ENCODE assay signal across 15 mouse cellular contexts in the genomic region with DNA sequence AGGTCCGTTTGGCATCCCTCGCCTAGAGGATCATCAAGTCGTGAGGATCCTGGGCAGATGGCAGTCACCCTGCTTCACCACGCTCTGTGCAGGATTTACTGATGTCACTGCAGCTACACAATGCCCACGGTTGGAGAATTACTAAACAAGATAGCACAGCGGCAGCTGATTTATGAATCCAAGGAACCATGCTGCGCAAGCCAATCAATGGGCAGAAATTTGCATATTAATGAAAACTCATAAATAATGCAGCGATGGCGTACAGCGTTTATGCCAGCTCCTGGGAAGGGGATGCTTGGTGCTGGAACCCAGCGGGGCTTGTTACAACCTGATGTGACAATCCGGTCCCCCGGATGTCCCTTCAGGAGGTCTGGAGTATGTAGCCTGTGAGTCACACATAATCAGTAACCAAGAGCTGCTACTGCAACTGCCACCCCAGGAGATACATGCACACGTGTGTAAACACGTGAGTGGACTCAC. TPM values are rescaled to one million over a fixed set of nuclear protein-coding genes. Genes with fewer than 3 reads are reported as not detected.
DNase-seq lines count a peak whose midpoint lies in the region; ATAC-seq and TF ChIP-seq lines count a peak whose summit lies in the region.
"Had no signal": no experiment of that assay in that cellular context is flagged by ENCODE, and none has a peak within 500 bp of the region (broad histone marks: within the 10 kb centered on the region; RNA-seq: fewer than 3 reads in every experiment).

No protein-coding gene starts in this region.

- peak; percentile 10 to 18 for DNase-seq in layer of hippocampus, adult 2 months (ENCODE audit: low spot score in 2 of 2)
- DNase-seq in layer of hippocampus, adult 8-10 months (ENCODE audit: low spot score in 2 of 2): no peak
- peak; percentile 66 for DNase-seq in cerebellum, adult 9-10 months
- no peak for DNase-seq in thymus, postnatal 4 days
- no peak for DNase-seq in frontal cortex, postnatal 14 days (ENCODE audit: low spot score in 2 of 2)
- DNase-seq: heart, adult 2 months; heart, postnatal 36 days; kidney, adult 8-10 months; right cerebral cortex, adult 18-20 months had no signal

- H3K4me2 ChIP-seq in hindbrain, embryonic 16.5 days (ENCODE audit: low read length): peak overlapping the region; percentile 40
- H3K4me2 ChIP-seq in neural tube, embryonic 15.5 days: peak overlapping the region; percentile 31
- H3K4me2 ChIP-seq: liver, embryonic 11.5 days had no signal

- WGBS in hindbrain, embryonic 16.5 days: 29% methylated on average over 15 of the region's 15 CpGs
- 11% methylated on average over 15 of the region's 15 CpGs for WGBS in neural tube, embryonic 15.5 days

- 0 out of 2 replicates have a peak overlapping the region, but pooled peaks have one; percentile 28 for H3K9ac ChIP-seq in hindbrain, embryonic 16.5 days (ENCODE audit: low read depth, low read length)
- no peak overlapping the region; the same call in 1 of the 2 replicates for H3K9ac ChIP-seq in neural tube, embryonic 15.5 days (replicated peaks)

- H3K27ac ChIP-seq in layer of hippocampus, adult 2 months: peak overlapping the region; percentile 46; the same call in 1 of the 2 replicates
- no peak overlapping the region for H3K27ac ChIP-seq in hindbrain, embryonic 16.5 days (ENCODE audit: low read depth, low read length)
- H3K27ac ChIP-seq in neural tube, embryonic 15.5 days (replicated peaks): peak overlapping the region; percentile 72
- H3K27ac ChIP-seq: heart, adult 2 months had no signal

- H3K4me1 ChIP-seq in hindbrain, embryonic 16.5 days (ENCODE audit: control insufficient read depth, insufficient read depth, low read depth, low read length): peaks cover 20% of the 10 kb centered on the region
- peaks cover 33% of the 10 kb centered on the region for H3K4me1 ChIP-seq in neural tube, embryonic 15.5 days

- ATAC-seq in hindbrain, embryonic 16.5 days: peak; percentile 71
- peak; percentile 72 for ATAC-seq in neural tube, embryonic 15.5 days (ENCODE audit: low FRiP score)

- no peaks in the 10 kb centered on the region for H3K27me3 ChIP-seq in hindbrain, embryonic 16.5 days (replicated peaks; ENCODE audit: control insufficient read depth, insufficient read depth, low read length)
- H3K27me3 ChIP-seq in neural tube, embryonic 15.5 days (replicated peaks): no peaks in the 10 kb centered on the region

- TF ChIP-seq CTCF in layer of hippocampus, adult 2 months (conservative IDR thresholded peaks at IDR 0.05): no peak

- peak overlapping the region; percentile 28 for H3K4me3 ChIP-seq in layer of hippocampus, adult 2 months
- no peak overlapping the region for H3K4me3 ChIP-seq in hindbrain, embryonic 16.5 days (ENCODE audit: low read length)
- no peak overlapping the region for H3K4me3 ChIP-seq in neural tube, embryonic 15.5 days (replicated peaks)
- H3K4me3 ChIP-seq: heart, adult 2 months had no signal

- no peaks in the 10 kb centered on the region; the same call in 1 of the 2 replicates for H3K9me3 ChIP-seq in hindbrain, embryonic 16.5 days (ENCODE audit: control insufficient read depth, low read length)
- no peaks in the 10 kb centered on the region for H3K9me3 ChIP-seq in neural tube, embryonic 15.5 days (replicated peaks)

- no peaks in the 10 kb centered on the region for H3K36me3 ChIP-seq in hindbrain, embryonic 16.5 days (ENCODE audit: control insufficient read depth, insufficient read depth, low read length)
- no peaks in the 10 kb centered on the region for H3K36me3 ChIP-seq in neural tube, embryonic 15.5 days

RNA-seq across cellular contexts. Expression of gene 1700069L16Rik, which starts 34.5 kb away (rescaled TPM):
- not detected for total RNA-seq in layer of hippocampus, adult 2 months (2021)
- not detected for total RNA-seq in layer of hippocampus, adult 8-10 months (2022)
- polyA plus RNA-seq in hindbrain, embryonic 16.5 days (2015; fragmentation: Nextera tagmentation; extraction: Ambion mirVana): not detected in 2 replicates
- polyA plus RNA-seq in neural tube, embryonic 15.5 days (2015; fragmentation: Nextera tagmentation; extraction: Ambion mirVana): not detected in 2 replicates
- total RNA-seq: heart, adult 2 months; heart, postnatal 36 days; left cerebral cortex, adult 8-10 months had no signal
- polyA plus RNA-seq: embryonic facial prominence, embryonic 11.5 days; heart, adult 2 months; liver, embryonic 11.5 days; thymus, postnatal 0 days had no signal

RNA-seq across cellular contexts. Expression of gene Cmklr1, which starts 39.9 kb away (rescaled TPM):
- total RNA-seq in layer of hippocampus, adult 2 months (2021): 1 to 10 TPM; 3.3 to 4.5 TPM
- total RNA-seq in layer of hippocampus, adult 8-10 months (2022): 10 to 100 TPM in 2 of 4 experiments, 1 to 10 TPM in 2; 5.1 to 23.1 (median 13.4) TPM
- 1.2 and 1.6 TPM in 2 replicates for polyA plus RNA-seq in hindbrain, embryonic 16.5 days (2015; fragmentation: Nextera tagmentation; extraction: Ambion mirVana)
- polyA plus RNA-seq in neural tube, embryonic 15.5 days (2015; fragmentation: Nextera tagmentation; extraction: Ambion mirVana): 2.9 and 3.2 TPM in 2 replicates

RNA-seq across cellular contexts. Expression of gene Ficd, which starts 45.5 kb away (rescaled TPM):
- total RNA-seq in layer of hippocampus, adult 2 months (2021): 10 to 100 TPM; 12.2 to 12.5 TPM
- 10 to 100 TPM; 12.0 to 13.2 (median 12.7) TPM for total RNA-seq in layer of hippocampus, adult 8-10 months (2022)
- 10.9 and 11.1 TPM in 2 replicates for polyA plus RNA-seq in hindbrain, embryonic 16.5 days (2015; fragmentation: Nextera tagmentation; extraction: Ambion mirVana)
- polyA plus RNA-seq in neural tube, embryonic 15.5 days (2015; fragmentation: Nextera tagmentation; extraction: Ambion mirVana): 9.6 and 11.1 TPM in 2 replicates

Comparison
In these comparisons a context has a peak if more than half of its experiments do, and no peak if none do; other contexts are left out.
1. DNase-seq: peak in layer of hippocampus, adult 2 months (2 of 2) and cerebellum, adult 9-10 months (single experiment); none in layer of hippocampus, adult 8-10 months (0 of 2), thymus, postnatal 4 days (single experiment) and frontal cortex, postnatal 14 days (0 of 2).